8 mouse cellular contexts compared by ENCODE assay signal in the genomic region with DNA sequence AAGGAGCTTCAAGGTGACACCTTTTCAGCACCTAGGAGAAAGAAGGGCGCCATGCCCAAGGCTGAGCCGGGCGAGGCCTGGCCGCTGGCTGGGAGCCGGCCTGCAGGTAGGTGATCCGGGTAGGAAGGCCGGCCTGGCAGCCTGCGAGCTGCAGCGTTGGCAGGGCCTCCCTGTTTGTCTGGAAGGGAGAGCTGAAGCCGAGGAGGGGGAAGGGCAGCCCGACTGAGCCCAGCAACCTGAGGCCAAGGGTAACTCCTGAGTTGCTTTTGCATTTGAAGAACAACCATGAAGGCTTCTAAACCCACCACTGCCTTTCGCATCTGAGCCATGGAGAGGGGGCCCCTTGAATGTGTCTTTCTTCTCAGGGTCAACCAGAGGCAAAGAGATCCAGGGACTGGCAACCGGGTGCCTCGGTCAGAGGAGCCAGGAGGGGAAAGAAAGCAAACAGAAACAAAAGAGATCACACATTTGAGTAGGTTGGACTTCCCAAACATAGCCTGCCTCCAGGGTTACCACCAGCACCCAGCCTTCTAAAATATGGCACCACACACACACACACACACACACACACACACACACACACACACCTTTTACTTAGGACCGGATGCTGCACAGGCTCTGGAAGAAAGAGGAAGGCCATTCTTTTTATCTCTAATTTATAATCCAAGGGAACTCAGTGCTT. TPM values are rescaled to one million over a fixed set of nuclear protein-coding genes. Genes with fewer than 3 reads are reported as not detected.
DNase-seq lines count a peak whose midpoint lies in the region; ATAC-seq and TF ChIP-seq lines count a peak whose summit lies in the region.

No protein-coding gene starts in this region.

- TF ChIP-seq CTCF in kidney, postnatal 0 days (IDR thresholded peaks at IDR 0.05; ENCODE audit: low read depth), result no peak
- no peak for TF ChIP-seq CTCF in lung, postnatal 0 days (IDR thresholded peaks at IDR 0.05)

- no peaks in the 10 kb centered on the region for H3K9me3 ChIP-seq in embryonic facial prominence, embryonic 14.5 days (ENCODE audit: control insufficient read depth, low read length)
- H3K9me3 ChIP-seq in heart, embryonic 15.5 days (replicated peaks), result no peaks in the 10 kb centered on the region
- H3K9me3 ChIP-seq in kidney, postnatal 0 days (replicated peaks; ENCODE audit: low read length), result no peaks in the 10 kb centered on the region
- H3K9me3 ChIP-seq in lung, postnatal 0 days (ENCODE audit: low read length), result no peaks in the 10 kb centered on the region
- no peaks in the 10 kb centered on the region for H3K9me3 ChIP-seq in stomach, embryonic 16.5 days (replicated peaks; ENCODE audit: control insufficient read depth, low read length)

- H3K27me3 ChIP-seq in embryonic facial prominence, embryonic 14.5 days (replicated peaks; ENCODE audit: control insufficient read depth, insufficient read depth, low read length), result no peaks in the 10 kb centered on the region
- no peaks in the 10 kb centered on the region for H3K27me3 ChIP-seq in heart, embryonic 15.5 days
- H3K27me3 ChIP-seq in kidney, postnatal 0 days (ENCODE audit: insufficient read depth, low read length), result no peaks in the 10 kb centered on the region
- H3K27me3 ChIP-seq in lung, postnatal 0 days (replicated peaks; ENCODE audit: insufficient read depth, low read length), result no peaks in the 10 kb centered on the region
- H3K27me3 ChIP-seq in stomach, embryonic 16.5 days (ENCODE audit: control insufficient read depth, insufficient read depth, low read length), result no peaks in the 10 kb centered on the region

- TF ChIP-seq EP300 in lung, postnatal 0 days (IDR thresholded peaks at IDR 0.05), result no peak

- peak overlapping the region; percentile 16 for H3K4me3 ChIP-seq in embryonic facial prominence, embryonic 14.5 days (ENCODE audit: low read depth, low read length)
- H3K4me3 ChIP-seq in heart, embryonic 15.5 days, result peak overlapping the region; percentile 22
- H3K4me3 ChIP-seq in kidney, postnatal 0 days (replicated peaks; ENCODE audit: low read depth, low read length), result no peak overlapping the region
- no peak overlapping the region for H3K4me3 ChIP-seq in lung, postnatal 0 days (ENCODE audit: low read depth, low read length)
- peak overlapping the region; percentile 23 for H3K4me3 ChIP-seq in stomach, embryonic 16.5 days (replicated peaks; ENCODE audit: low read length)

- H3K9ac ChIP-seq in embryonic facial prominence, embryonic 14.5 days (ENCODE audit: low read depth, low read length), result peak overlapping the region; percentile 63
- peak overlapping the region; percentile 57 for H3K9ac ChIP-seq in heart, embryonic 15.5 days
- H3K9ac ChIP-seq in kidney, postnatal 0 days (ENCODE audit: low read depth, low read length), result peak overlapping the region; percentile 50
- peak overlapping the region; percentile 16; the same call in 1 of the 2 replicates for H3K9ac ChIP-seq in lung, postnatal 0 days (replicated peaks; ENCODE audit: low read depth)
- peak overlapping the region; percentile 71 for H3K9ac ChIP-seq in stomach, embryonic 16.5 days (ENCODE audit: low read length)

- no peak for ATAC-seq in embryonic facial prominence, embryonic 14.5 days (ENCODE audit: low read depth)
- no peak for ATAC-seq in heart, embryonic 15.5 days (replicated peaks; ENCODE audit: insufficient number of reproducible peaks, insufficient read depth, low FRiP score, low read depth)
- no peak for ATAC-seq in kidney, postnatal 0 days (replicated peaks; ENCODE audit: low FRiP score, low read depth)
- 0 out of 2 replicates have a peak, but pooled peaks have one; percentile 20 for ATAC-seq in lung, postnatal 0 days
- peak; percentile 23; the same call in 1 of the 2 replicates for ATAC-seq in stomach, embryonic 16.5 days (ENCODE audit: insufficient read depth, low FRiP score)
- ATAC-seq in megakaryocyte progenitor cell, adult 5-6 weeks (replicated peaks; ENCODE audit: poor library complexity), result no peak

- H3K27ac ChIP-seq in embryonic facial prominence, embryonic 14.5 days (replicated peaks; ENCODE audit: low read depth, low read length), result peak overlapping the region; percentile 99
- H3K27ac ChIP-seq in heart, embryonic 15.5 days, result peak overlapping the region; percentile 100
- peak overlapping the region; percentile 100 for H3K27ac ChIP-seq in kidney, postnatal 0 days
- peak overlapping the region; percentile 90 for H3K27ac ChIP-seq in lung, postnatal 0 days (ENCODE audit: low read length)
- peak overlapping the region; percentile 100 for H3K27ac ChIP-seq in stomach, embryonic 16.5 days (ENCODE audit: low read length)

- peak overlapping the region; percentile 62 for H3K4me2 ChIP-seq in embryonic facial prominence, embryonic 14.5 days (ENCODE audit: low read depth, low read length)
- peak overlapping the region; percentile 68 for H3K4me2 ChIP-seq in heart, embryonic 15.5 days
- H3K4me2 ChIP-seq in kidney, postnatal 0 days (ENCODE audit: low read length), result peak overlapping the region; percentile 38
- H3K4me2 ChIP-seq in lung, postnatal 0 days (replicated peaks; ENCODE audit: low read depth, low read length), result peak overlapping the region; percentile 35
- H3K4me2 ChIP-seq in stomach, embryonic 16.5 days (ENCODE audit: low read depth, low read length), result peak overlapping the region; percentile 78

- peaks cover 8% of the 10 kb centered on the region; the same call in 1 of the 2 replicates for H3K36me3 ChIP-seq in embryonic facial prominence, embryonic 14.5 days (ENCODE audit: control insufficient read depth, insufficient read depth, low read length)
- H3K36me3 ChIP-seq in heart, embryonic 15.5 days, result 0 out of 2 replicates have a peak, but pooled peaks cover 3% of the 10 kb centered on the region
- H3K36me3 ChIP-seq in kidney, postnatal 0 days (ENCODE audit: insufficient read depth, low read length), result no peaks in the 10 kb centered on the region
- H3K36me3 ChIP-seq in lung, postnatal 0 days (ENCODE audit: insufficient read depth, low read length), result no peaks in the 10 kb centered on the region
- H3K36me3 ChIP-seq in stomach, embryonic 16.5 days (ENCODE audit: control insufficient read depth, insufficient read depth, low read length), result no peaks in the 10 kb centered on the region

- peak; percentile 20 to 24 for DNase-seq in B cell, adult 2 months
- peak; percentile 85 for DNase-seq in adrenal gland, postnatal 14 days
- peak; percentile 76 for DNase-seq in embryonic facial prominence, embryonic 14.5 days (ENCODE audit: low spot score)
- peak; percentile 53 for DNase-seq in kidney, postnatal 0 days (ENCODE audit: low spot score)
- peak; percentile 70 for DNase-seq in lung, postnatal 0 days (ENCODE audit: low spot score)

- WGBS in embryonic facial prominence, embryonic 14.5 days, result 11% methylated on average over 15 of the region's 15 CpGs
- 15% methylated on average over 15 of the region's 15 CpGs for WGBS in heart, embryonic 15.5 days
- WGBS in kidney, postnatal 0 days, result 13% methylated on average over 15 of the region's 15 CpGs
- 15% methylated on average over 15 of the region's 15 CpGs for WGBS in lung, postnatal 0 days
- WGBS in stomach, embryonic 16.5 days, result 16% methylated on average over 15 of the region's 15 CpGs

- H3K4me1 ChIP-seq in embryonic facial prominence, embryonic 14.5 days (ENCODE audit: control insufficient read depth, insufficient read depth, low read length), result peaks cover 96% of the 10 kb centered on the region
- H3K4me1 ChIP-seq in heart, embryonic 15.5 days (replicated peaks), result peaks cover 93% of the 10 kb centered on the region
- H3K4me1 ChIP-seq in kidney, postnatal 0 days (replicated peaks; ENCODE audit: insufficient read depth, low read length), result peaks cover 91% of the 10 kb centered on the region
- H3K4me1 ChIP-seq in lung, postnatal 0 days (ENCODE audit: insufficient read depth, low read depth, low read length), result peaks cover 65% of the 10 kb centered on the region
- H3K4me1 ChIP-seq in stomach, embryonic 16.5 days (ENCODE audit: control insufficient read depth, insufficient read depth, low read length), result peaks cover 83% of the 10 kb centered on the region

RNA-seq across cellular contexts. Expression of gene Zmynd8, which starts 18.2 kb away (rescaled TPM):
- total RNA-seq in adrenal gland, postnatal 14 days (2021), result 45.8 and 59.2 TPM in 2 replicates
- polyA plus RNA-seq in embryonic facial prominence, embryonic 14.5 days (2014; fragmentation: Nextera tagmentation; extraction: Ambion mirVana), result 28.6 and 32.7 TPM in 2 replicates
- 39.1 and 40.7 TPM in 2 replicates for polyA plus RNA-seq in heart, embryonic 15.5 days (2015; fragmentation: Nextera tagmentation; extraction: Ambion mirVana)
- 39.6 and 41.7 TPM in 2 replicates for polyA plus RNA-seq in kidney, postnatal 0 days (2015; fragmentation: Nextera tagmentation; extraction: Ambion mirVana)
- 30.7 and 32.1 TPM in 2 replicates for polyA plus RNA-seq in lung, postnatal 0 days (2015; fragmentation: Nextera tagmentation; extraction: Ambion mirVana)
- polyA plus RNA-seq in stomach, embryonic 16.5 days (2015; fragmentation: Nextera tagmentation; extraction: Ambion mirVana), result 45.1 and 45.3 TPM in 2 replicates
- 44.6 and 49.9 TPM in 2 replicates for total RNA-seq in megakaryocyte progenitor cell, adult 5-6 weeks (2015)
- total RNA-seq in megakaryocyte progenitor cell, adult 5-6 weeks (2017), result 32.1 and 35.8 TPM in 2 replicates

Comparison
In these comparisons a context has a peak if more than half of its experiments do, and no peak if none do; other contexts are left out.
1. DNase-seq: peak in every context shown above with its lines; median percentile 85 in adrenal gland, postnatal 14 days; 76 in embryonic facial prominence, embryonic 14.5 days; 70 in lung, postnatal 0 days; 53 in kidney, postnatal 0 days; 22 in B cell, adult 2 months.
2. ATAC-seq: peak in lung, postnatal 0 days (single experiment) and stomach, embryonic 16.5 days (single experiment); none in embryonic facial prominence, embryonic 14.5 days (single experiment), heart, embryonic 15.5 days (single experiment), kidney, postnatal 0 days (single experiment) and megakaryocyte progenitor cell, adult 5-6 weeks (single experiment).
3. H3K4me3 ChIP-seq: peak in embryonic facial prominence, embryonic 14.5 days (single experiment), heart, embryonic 15.5 days (single experiment) and stomach, embryonic 16.5 days (single experiment); none in kidney, postnatal 0 days (single experiment) and lung, postnatal 0 days (single experiment).
4. H3K9ac ChIP-seq: peak in every context shown above with its lines; median percentile 71 in stomach, embryonic 16.5 days; 63 in embryonic facial prominence, embryonic 14.5 days; 57 in heart, embryonic 15.5 days; 50 in kidney, postnatal 0 days; 16 in lung, postnatal 0 days.
5. Peak in every context shown above with its lines, with median percentiles within 50 percentile points of each other: H3K27ac ChIP-seq and H3K4me2 ChIP-seq.